In the genomic region with DNA sequence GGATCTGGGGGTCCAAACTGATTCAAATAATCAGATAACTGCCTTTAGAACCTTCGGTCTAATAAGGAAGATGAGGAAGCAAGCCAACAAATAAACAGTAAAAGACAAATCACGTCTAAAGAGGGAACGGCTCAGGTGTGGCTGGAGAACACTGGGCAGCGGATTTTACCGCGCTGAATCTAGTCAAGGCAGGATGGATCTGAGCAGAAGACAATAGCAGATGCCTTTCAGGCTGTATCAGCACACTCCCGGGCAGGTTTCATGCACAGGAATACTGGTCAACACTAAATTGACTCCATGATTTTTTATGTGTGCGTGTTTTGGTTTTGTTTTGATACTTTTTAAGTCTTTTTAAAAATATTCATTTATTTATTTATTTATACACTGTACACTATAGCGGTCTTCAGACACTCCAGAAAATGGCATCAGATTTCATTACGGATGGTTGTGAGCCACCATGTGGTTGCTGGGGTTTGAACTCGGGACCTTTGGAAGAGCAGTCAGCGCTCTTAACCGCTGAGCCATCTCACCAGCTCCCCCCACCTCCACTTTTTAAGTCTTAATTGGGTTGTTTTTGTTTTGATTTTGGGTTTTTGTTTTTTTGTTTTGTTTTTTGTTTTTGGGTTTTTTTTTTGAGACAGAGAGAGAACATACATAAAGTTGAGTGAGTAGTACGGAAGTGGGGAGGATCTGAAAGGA, we compare ENCODE assay signal across 8 mouse cellular contexts. TPM values are rescaled to one million over a fixed set of nuclear protein-coding genes. Genes with fewer than 3 reads are reported as not detected.
DNase-seq lines count a peak whose midpoint lies in the region; ATAC-seq and TF ChIP-seq lines count a peak whose summit lies in the region.

No protein-coding gene starts in this region.

- H3K9me3 ChIP-seq in embryonic facial prominence, embryonic 14.5 days (ENCODE audit: control insufficient read depth, low read length), result no peaks in the 10 kb centered on the region
- no peaks in the 10 kb centered on the region for H3K9me3 ChIP-seq in intestine, embryonic 14.5 days (ENCODE audit: control insufficient read depth, low read length)

- H3K4me2 ChIP-seq in embryonic facial prominence, embryonic 14.5 days (ENCODE audit: low read depth, low read length), result peak overlapping the region; percentile 61
- H3K4me2 ChIP-seq in intestine, embryonic 14.5 days (ENCODE audit: low read length), result peak overlapping the region; percentile 65

- TF ChIP-seq CTCF in kidney, adult 2 months (conservative IDR thresholded peaks at IDR 0.05; ENCODE audit: insufficient read depth, insufficient read length, low read depth, low read length), result no peak

- peak overlapping the region; percentile 60 for H3K9ac ChIP-seq in embryonic facial prominence, embryonic 14.5 days (ENCODE audit: low read depth, low read length)
- peak overlapping the region; percentile 60 for H3K9ac ChIP-seq in intestine, embryonic 14.5 days (ENCODE audit: low read length)

- TF ChIP-seq POLR2A in kidney, adult 2 months (IDR thresholded peaks at IDR 0.05; ENCODE audit: low read depth, low read length), result no peak

- peak overlapping the region; percentile 86 for H3K4me3 ChIP-seq in kidney, adult 2 months (ENCODE audit: insufficient read depth, low read depth, low read length)
- peak overlapping the region; percentile 72 for H3K4me3 ChIP-seq in embryonic facial prominence, embryonic 14.5 days (ENCODE audit: low read depth, low read length)
- H3K4me3 ChIP-seq in intestine, embryonic 14.5 days (ENCODE audit: low read depth, low read length), result peak overlapping the region; percentile 55

- DNase-seq in kidney, adult 2 months, result peak; percentile 14
- no peak for DNase-seq in kidney, adult 18-20 months
- DNase-seq in T-cell, adult 2 months (ENCODE audit: low spot score), result peak; percentile 30
- peak; percentile 30 for DNase-seq in embryonic facial prominence, embryonic 14.5 days (ENCODE audit: low spot score)
- no peak for DNase-seq in intestine, embryonic 14.5 days (ENCODE audit: low spot score)
- DNase-seq in thymus, postnatal 14 days, result peak; percentile 30
- no peak for DNase-seq in layer of hippocampus, postnatal 36 days

- 16% methylated on average over 14 of the region's 14 CpGs for WGBS in kidney, adult 2 months
- WGBS in embryonic facial prominence, embryonic 14.5 days, result 20% methylated on average over 14 of the region's 14 CpGs
- WGBS in intestine, embryonic 14.5 days, result 28% methylated on average over 14 of the region's 14 CpGs

- H3K27me3 ChIP-seq in kidney, adult 2 months (replicated peaks; ENCODE audit: control insufficient read depth, insufficient read depth, low read length), result no peaks in the 10 kb centered on the region
- no peaks in the 10 kb centered on the region for H3K27me3 ChIP-seq in embryonic facial prominence, embryonic 14.5 days (replicated peaks; ENCODE audit: control insufficient read depth, insufficient read depth, low read length)
- no peaks in the 10 kb centered on the region for H3K27me3 ChIP-seq in intestine, embryonic 14.5 days (replicated peaks; ENCODE audit: control insufficient read depth, insufficient read depth, low read length)

- peak; percentile 54 for ATAC-seq in embryonic facial prominence, embryonic 14.5 days (ENCODE audit: low read depth)
- ATAC-seq in intestine, embryonic 14.5 days (replicated peaks; ENCODE audit: low FRiP score, low TSS enrichment, low read depth), result peak; percentile 44
- ATAC-seq in megakaryocyte, adult 5-6 weeks (ENCODE audit: poor library complexity, severe bottlenecking), result peak; percentile 20

- peak overlapping the region; percentile 94 for H3K27ac ChIP-seq in kidney, adult 2 months (ENCODE audit: insufficient read depth, low read depth, low read length)
- H3K27ac ChIP-seq in embryonic facial prominence, embryonic 14.5 days (replicated peaks; ENCODE audit: low read depth, low read length), result peak overlapping the region; percentile 74
- H3K27ac ChIP-seq in intestine, embryonic 14.5 days (ENCODE audit: low read depth), result peak overlapping the region; percentile 88

- peaks cover 2% of the 10 kb centered on the region; the same call in 1 of the 2 replicates for H3K4me1 ChIP-seq in kidney, adult 2 months (ENCODE audit: control insufficient read depth, insufficient read depth, low read length)
- H3K4me1 ChIP-seq in embryonic facial prominence, embryonic 14.5 days (ENCODE audit: control insufficient read depth, insufficient read depth, low read length), result peaks cover 8% of the 10 kb centered on the region; the same call in 1 of the 2 replicates
- H3K4me1 ChIP-seq in intestine, embryonic 14.5 days (replicated peaks; ENCODE audit: control insufficient read depth, insufficient read depth, low read length), result peaks cover 8% of the 10 kb centered on the region

- no peaks in the 10 kb centered on the region for H3K36me3 ChIP-seq in kidney, adult 2 months (ENCODE audit: control insufficient read depth, insufficient read depth, low read length)
- no peaks in the 10 kb centered on the region for H3K36me3 ChIP-seq in embryonic facial prominence, embryonic 14.5 days (ENCODE audit: control insufficient read depth, insufficient read depth, low read length)
- H3K36me3 ChIP-seq in intestine, embryonic 14.5 days (ENCODE audit: control insufficient read depth, insufficient read depth, low read length), result no peaks in the 10 kb centered on the region

RNA-seq across cellular contexts. Expression of gene Ppm1k, which starts 0.9 kb away (rescaled TPM):
- 3.2 and 6.2 TPM in 2 replicates for polyA plus RNA-seq in kidney, adult 2 months (2012; rRNA removed)
- polyA plus RNA-seq in embryonic facial prominence, embryonic 14.5 days (2014; fragmentation: Nextera tagmentation; extraction: Ambion mirVana), result 3.0 and 3.5 TPM in 2 replicates
- 3.7 and 3.8 TPM in 2 replicates for polyA plus RNA-seq in intestine, embryonic 14.5 days (2014; fragmentation: Nextera tagmentation; extraction: Ambion mirVana)
- 6.7 and 8.1 TPM in 2 replicates for total RNA-seq in megakaryocyte, adult 5-6 weeks (2015)
- total RNA-seq in megakaryocyte, adult 5-6 weeks (2017), result 10.5 and 11.2 TPM in 2 replicates
- 10 to 100 TPM; 66.1 to 74.2 TPM for total RNA-seq in layer of hippocampus, postnatal 36 days (2021)

RNA-seq across cellular contexts. Expression of gene Herc6, which starts 44.7 kb away (rescaled TPM):
- 3.5 and 4.0 TPM in 2 replicates for polyA plus RNA-seq in kidney, adult 2 months (2012; rRNA removed)
- 2.4 TPM in 2 replicates for polyA plus RNA-seq in embryonic facial prominence, embryonic 14.5 days (2014; fragmentation: Nextera tagmentation; extraction: Ambion mirVana)
- 2.4 and 2.6 TPM in 2 replicates for polyA plus RNA-seq in intestine, embryonic 14.5 days (2014; fragmentation: Nextera tagmentation; extraction: Ambion mirVana)
- total RNA-seq in megakaryocyte, adult 5-6 weeks (2015), result 18.0 and 26.5 TPM in 2 replicates
- total RNA-seq in megakaryocyte, adult 5-6 weeks (2017), result 14.1 and 15.3 TPM in 2 replicates
- total RNA-seq in layer of hippocampus, postnatal 36 days (2021), result 1 to 10 TPM; 5.8 to 7.2 TPM

Comparison
In these comparisons a context has a peak if more than half of its experiments do, and no peak if none do; other contexts are left out.
1. DNase-seq: peak in kidney, adult 2 months (single experiment), T-cell, adult 2 months (single experiment), embryonic facial prominence, embryonic 14.5 days (single experiment) and thymus, postnatal 14 days (single experiment); none in kidney, adult 18-20 months (single experiment), intestine, embryonic 14.5 days (single experiment) and layer of hippocampus, postnatal 36 days (0 of 2).
2. Peak in every context shown above with its lines, with median percentiles within 50 percentile points of each other: H3K27ac ChIP-seq, H3K4me3 ChIP-seq and ATAC-seq.